Mouse (Mus musculus) kidney, adult 2 months (tissue): ENCODE results near the gene Ddc. TPM values are rescaled to one million over a fixed set of nuclear protein-coding genes. Genes with fewer than 3 reads are reported as not detected.

Experiments
- DNase-seq: peaks from one replicate; pipeline ENCODE4 v3.0.0; 2021
- H3K27ac ChIP-seq: fragments of 200-500 bp; 2 replicates; pipeline ENCODE4 v1.5.1; 2012; ENCODE audit warnings: low read depth, low read length, control low read depth, inconsistent platforms; ENCODE audit not compliant: insufficient read depth
- H3K27me3 ChIP-seq: fragments of 200-500 bp; replicated peaks from 2 replicates; pipeline ENCODE4 v1.6.1; 2012; ENCODE audit warnings: mild to moderate bottlenecking, moderate library complexity, low read length, inconsistent platforms; ENCODE audit not compliant: control insufficient read depth, insufficient read depth
- H3K36me3 ChIP-seq: fragments of 200-500 bp; 2 replicates; pipeline ENCODE4 v1.6.1; 2012; ENCODE audit warnings: mild to moderate bottlenecking, moderate library complexity, low read length, inconsistent platforms; ENCODE audit not compliant: control insufficient read depth, insufficient read depth
- H3K4me1 ChIP-seq: fragments of 200-500 bp; 2 replicates; pipeline ENCODE4 v1.6.1; 2011; ENCODE audit warnings: low read length; ENCODE audit not compliant: control insufficient read depth, insufficient read depth
- H3K4me3 ChIP-seq: fragments of 200-500 bp; 2 replicates; pipeline ENCODE4 v1.5.1; 2011; ENCODE audit warnings: mild to moderate bottlenecking, low read depth, low read length, control low read depth; ENCODE audit not compliant: insufficient read depth
- CTCF ChIP-seq: fragments of 200-500 bp; conservative IDR thresholded peaks from 2 replicates; pipeline ENCODE4 v1.5.1; 2011; ENCODE audit warnings: low read depth, mild to moderate bottlenecking, control low read depth, low read length, moderate library complexity, mixed read lengths; ENCODE audit not compliant: insufficient read depth, insufficient read length
- POLR2A ChIP-seq: fragments of 200-500 bp; IDR thresholded peaks from one replicate; pipeline ENCODE4 v1.6.1; 2011; ENCODE audit warnings: low read depth, low read length, control low read depth
- WGBS: fragments of 180-500 bp; shearing (Covaris S2); methylation state at CpG from one replicate; pipeline ENCODE4 v1.1.7; 2018; 5-methylcytosine and 5-hydroxymethylcytosine counted together
- polyA plus RNA-seq: library from polyadenylated mRNA; depleted of rRNA; stranded (reverse); fragments of >200 nt; gene quantifications from 2 replicates; pipeline ENCODE4 v1.2.3, GENCODE M21; 2012; rRNA removed

Ddc gene
- polyA plus RNA-seq = 96.2 and 103 TPM in 2 replicates

GRCm38 (mm10) chr11:11897645-11898357 lies at the start of gene Ddc:
Gene Ddc (minus strand): TSS chr11:11898144.
- WGBS = 56% methylated on average over 12 of the region's 12 CpGs
- Histone ChIP-seq H3K27ac (peak within 1 kb of the TSS; percentile 65), H3K36me3 (no peaks in the 10 kb centered on the region; the same call in 1 of the 2 replicates), H3K4me1 (peaks cover 11% of the 10 kb centered on the region; the same call in 1 of the 2 replicates), H3K4me3 (peak within 1 kb of the TSS; percentile 39), H3K27me3 (no peaks in the 10 kb centered on the region)
- TF ChIP-seq CTCF (no peak), POLR2A (no peak)
- DNase-seq = peak; percentile 85

GRCm38 (mm10) chr11:11945766-11946165 lies 47.8 kb upstream of the Ddc start:
- DNase-seq = peak; percentile 61
- no peaks in the 10 kb centered on the region for H3K27me3 ChIP-seq
- H3K4me3 ChIP-seq = no peak overlapping the region
- H3K36me3 ChIP-seq = no peaks in the 10 kb centered on the region
- 86% methylated on average over 4 of the region's 4 CpGs for WGBS
- no peak overlapping the region for H3K27ac ChIP-seq
- peaks cover 5% of the 10 kb centered on the region; the same call in 1 of the 2 replicates for H3K4me1 ChIP-seq
- TF ChIP-seq POLR2A (no peak), CTCF (no peak)

- no peak overlapping the region for H3K4me3 ChIP-seq
- WGBS = 92% methylated on average over 4 of the region's 4 CpGs
- DNase-seq = no peak
- TF ChIP-seq CTCF = no peak
- TF ChIP-seq POLR2A = no peak
- peaks cover 5% of the 10 kb centered on the region; the same call in 1 of the 2 replicates for H3K4me1 ChIP-seq
- no peaks in the 10 kb centered on the region for H3K27me3 ChIP-seq
- no peak overlapping the region for H3K27ac ChIP-seq
- H3K36me3 ChIP-seq = no peaks in the 10 kb centered on the region
Measured at GRCm38 (mm10) chr11:11944814-11945213, 46.9 kb upstream of the Ddc start.

- H3K4me3 ChIP-seq = no peak overlapping the region
- no peaks in the 10 kb centered on the region for H3K36me3 ChIP-seq
- no peaks in the 10 kb centered on the region for H3K27me3 ChIP-seq
- TF ChIP-seq POLR2A (no peak), CTCF (no peak)
- DNase-seq = no peak
- no peak overlapping the region for H3K27ac ChIP-seq
- H3K4me1 ChIP-seq = peaks cover 5% of the 10 kb centered on the region; the same call in 1 of the 2 replicates
Measured at GRCm38 (mm10) chr11:11944082-11944349, 46.1 kb upstream of the Ddc start.

GRCm38 (mm10) chr11:11943240-11944081 lies 45.5 kb upstream of the Ddc start:
- H3K27me3 ChIP-seq = no peaks in the 10 kb centered on the region
- H3K4me3 ChIP-seq = no peak overlapping the region
- H3K4me1 ChIP-seq = peaks cover 5% of the 10 kb centered on the region; the same call in 1 of the 2 replicates
- no peak for DNase-seq
- no peaks in the 10 kb centered on the region for H3K36me3 ChIP-seq
- 88% methylated on average over 13 of the region's 13 CpGs for WGBS
- no peak overlapping the region for H3K27ac ChIP-seq
- TF ChIP-seq POLR2A = no peak
- TF ChIP-seq CTCF = no peak

- H3K36me3 ChIP-seq = no peaks in the 10 kb centered on the region
- H3K27me3 ChIP-seq = no peaks in the 10 kb centered on the region
- DNase-seq = peak; percentile 72
- TF ChIP-seq POLR2A = no peak
- TF ChIP-seq CTCF = no peak
- H3K4me3 ChIP-seq = no peak overlapping the region
- H3K4me1 ChIP-seq = peaks cover 5% of the 10 kb centered on the region; the same call in 1 of the 2 replicates
- 65% methylated on average over 6 of the region's 6 CpGs for WGBS
- no peak overlapping the region for H3K27ac ChIP-seq
Measured at GRCm38 (mm10) chr11:11942320-11943217, 44.6 kb upstream of the Ddc start.
